Mouse (Mus musculus) cortical plate, adult 2 months (tissue): ENCODE measurements at regions not wholly inside any gene's neighbourhood (a gene's known extent, or its start where the extent isn't known, plus 50 kb on each side); places are given as distances from the start of the nearest gene placed in this dataset.

Experiments used
- CTCF ChIP-seq: fragments of 200-500 bp; IDR thresholded peaks from 2 replicates; pipeline ENCODE4 v1.5.1; 2011; ENCODE audit warnings: mild to moderate bottlenecking, control low read depth, low read length; ENCODE audit not compliant: insufficient read depth; ENCODE audit errors: extremely low read depth
- POLR2A ChIP-seq: fragments of 200-500 bp; IDR thresholded peaks from 2 replicates; pipeline ENCODE4 v1.6.1; 2011; ENCODE audit warnings: mild to moderate bottlenecking, low read length, control low read depth; ENCODE audit not compliant: insufficient read depth; ENCODE audit errors: extremely low read depth

GRCm38 (mm10) chr13:97436719-97437350 lies 195.9 kb downstream of the Enc1 start:
- TF ChIP-seq POLR2A (no peak), CTCF (no peak)
